ENCODE assay signal across 9 mouse cellular contexts in genomic region chr10:19908076-19908475, GRCm38 (mm10). TPM values are rescaled to one million over a fixed set of nuclear protein-coding genes. Genes with fewer than 3 reads are reported as not detected.
DNase-seq lines count a peak whose midpoint lies in the region; ATAC-seq and TF ChIP-seq lines count a peak whose summit lies in the region.
"Had no signal": no experiment of that assay in that cellular context is flagged by ENCODE, and none has a peak within 500 bp of the region (broad histone marks: within the 10 kb centered on the region; RNA-seq: fewer than 3 reads in every experiment).

No protein-coding gene starts in this region.

- no peak overlapping the region for H3K9ac ChIP-seq in forebrain, postnatal 0 days
- no peak overlapping the region for H3K9ac ChIP-seq in liver, embryonic 13.5 days

- no peak for DNase-seq in forebrain, embryonic 10.5 days (ENCODE audit: extremely low spot score, low spot score)
- DNase-seq in forebrain, postnatal 0 days = no peak
- DNase-seq in kidney, postnatal 14 days = peak; percentile 19
- DNase-seq in kidney, adult 11 months = no peak
- DNase-seq in Muller cell, postnatal 12 days (ENCODE audit: inconsistent ontology term) = peak; percentile 11
- no peak for DNase-seq in liver, embryonic 13.5 days
- no peak for DNase-seq in urinary bladder, postnatal 25 days (ENCODE audit: low spot score)
- no peak for DNase-seq in left cerebral cortex, adult 18-20 months (ENCODE audit: low spot score in 2 of 2)

- H3K27me3 ChIP-seq in forebrain, embryonic 10.5 days (ENCODE audit: poor library complexity, severe bottlenecking) = peaks cover 12% of the 10 kb centered on the region
- no peaks in the 10 kb centered on the region for H3K27me3 ChIP-seq in forebrain, postnatal 0 days (ENCODE audit: insufficient read depth, low read length)
- no peaks in the 10 kb centered on the region for H3K27me3 ChIP-seq in liver, embryonic 13.5 days
- H3K27me3 ChIP-seq: limb, embryonic 15.5 days had no signal

- no peaks in the 10 kb centered on the region for H3K9me3 ChIP-seq in forebrain, embryonic 10.5 days
- H3K9me3 ChIP-seq in forebrain, postnatal 0 days (ENCODE audit: low read length) = no peaks in the 10 kb centered on the region
- no peaks in the 10 kb centered on the region for H3K9me3 ChIP-seq in liver, embryonic 13.5 days (replicated peaks)
- H3K9me3 ChIP-seq: limb, embryonic 15.5 days had no signal

- WGBS in forebrain, embryonic 10.5 days = 77% methylated on average over 2 of the region's 2 CpGs
- WGBS in forebrain, postnatal 0 days = 80% methylated on average over 2 of the region's 2 CpGs
- WGBS in liver, embryonic 13.5 days (ENCODE audit: insufficient replicate concordance) = 62% methylated on average over 2 of the region's 2 CpGs

- no peaks in the 10 kb centered on the region for H3K36me3 ChIP-seq in forebrain, embryonic 10.5 days (replicated peaks)
- H3K36me3 ChIP-seq in forebrain, postnatal 0 days (ENCODE audit: insufficient read depth) = no peaks in the 10 kb centered on the region
- no peaks in the 10 kb centered on the region for H3K36me3 ChIP-seq in liver, embryonic 13.5 days
- H3K36me3 ChIP-seq: limb, embryonic 15.5 days had no signal

- H3K4me3 ChIP-seq in forebrain, embryonic 10.5 days = no peak overlapping the region
- H3K4me3 ChIP-seq in forebrain, postnatal 0 days (ENCODE audit: low read depth, low read length) = no peak overlapping the region
- peak overlapping the region; percentile 78; the same call in 1 of the 2 replicates for H3K4me3 ChIP-seq in liver, embryonic 13.5 days (replicated peaks)

- TF ChIP-seq CTCF in forebrain, postnatal 0 days (IDR thresholded peaks at IDR 0.05; ENCODE audit: low read depth) = no peak

- H3K27ac ChIP-seq in forebrain, embryonic 10.5 days = peak overlapping the region; percentile 96; the same call in 1 of the 2 replicates
- no peak overlapping the region for H3K27ac ChIP-seq in forebrain, postnatal 0 days (ENCODE audit: low read depth, low read length)
- no peak overlapping the region for H3K27ac ChIP-seq in liver, embryonic 13.5 days

- no peaks in the 10 kb centered on the region for H3K4me1 ChIP-seq in forebrain, embryonic 10.5 days
- no peaks in the 10 kb centered on the region for H3K4me1 ChIP-seq in forebrain, postnatal 0 days (ENCODE audit: insufficient read depth)
- H3K4me1 ChIP-seq in liver, embryonic 13.5 days (replicated peaks) = peaks cover 12% of the 10 kb centered on the region
- H3K4me1 ChIP-seq: limb, embryonic 15.5 days had no signal

- no peak overlapping the region for H3K4me2 ChIP-seq in forebrain, postnatal 0 days (ENCODE audit: low read depth)
- peak overlapping the region; percentile 53; the same call in 1 of the 2 replicates for H3K4me2 ChIP-seq in liver, embryonic 13.5 days

- no peak for ATAC-seq in forebrain, postnatal 0 days
- no peak for ATAC-seq in liver, embryonic 13.5 days (ENCODE audit: low read depth)

RNA-seq across cellular contexts. Expression of gene Pex7, which starts 0.6 kb away (rescaled TPM):
- polyA plus RNA-seq in forebrain, embryonic 10.5 days (2016; fragmentation: Nextera tagmentation; extraction: Ambion mirVana) = 25.5 and 28.9 TPM in 2 replicates
- total RNA-seq in forebrain, postnatal 0 days (2014; rRNA removed) = 26.5 and 38.2 TPM in 2 replicates
- 31.2 and 33.8 TPM in 2 replicates for polyA plus RNA-seq in forebrain, postnatal 0 days (2015; fragmentation: Nextera tagmentation; extraction: Ambion mirVana)
- polyA plus RNA-seq in liver, embryonic 13.5 days (2015; fragmentation: Nextera tagmentation; extraction: Ambion mirVana) = 28.0 and 28.2 TPM in 2 replicates
- 10 to 100 TPM; 24.5 to 26.1 TPM for total RNA-seq in left cerebral cortex, adult 18-20 months (2021)

RNA-seq across cellular contexts. Expression of gene Map3k5, which starts 26.2 kb away (rescaled TPM):
- 0.32 and 0.42 TPM in 2 replicates for polyA plus RNA-seq in forebrain, embryonic 10.5 days (2016; fragmentation: Nextera tagmentation; extraction: Ambion mirVana)
- 4.8 and 5.8 TPM in 2 replicates for total RNA-seq in forebrain, postnatal 0 days (2014; rRNA removed)
- polyA plus RNA-seq in forebrain, postnatal 0 days (2015; fragmentation: Nextera tagmentation; extraction: Ambion mirVana) = 0.77 and 1.3 TPM in 2 replicates
- 0.71 and 0.78 TPM in 2 replicates for polyA plus RNA-seq in liver, embryonic 13.5 days (2015; fragmentation: Nextera tagmentation; extraction: Ambion mirVana)
- total RNA-seq in left cerebral cortex, adult 18-20 months (2021) = 10 to 100 TPM; 47.7 to 48.4 TPM

RNA-seq across cellular contexts. Expression of gene Slc35d3, which starts 56.8 kb away (rescaled TPM):
- polyA plus RNA-seq in forebrain, embryonic 10.5 days (2016; fragmentation: Nextera tagmentation; extraction: Ambion mirVana) = 0.33 and 1.0 TPM in 2 replicates
- 1.5 and 2.5 TPM in 2 replicates for total RNA-seq in forebrain, postnatal 0 days (2014; rRNA removed)
- 1.8 and 2.2 TPM in 2 replicates for polyA plus RNA-seq in forebrain, postnatal 0 days (2015; fragmentation: Nextera tagmentation; extraction: Ambion mirVana)
- polyA plus RNA-seq in liver, embryonic 13.5 days (2015; fragmentation: Nextera tagmentation; extraction: Ambion mirVana) = 4.4 and 4.9 TPM in 2 replicates
- total RNA-seq in left cerebral cortex, adult 18-20 months (2021) = 1 to 10 TPM; 2.9 to 3.8 TPM

Comparison
In these comparisons a context has a peak if more than half of its experiments do, and no peak if none do; other contexts are left out.
1. DNase-seq: peak in kidney, postnatal 14 days (single experiment) and Muller cell, postnatal 12 days (single experiment); none in forebrain, embryonic 10.5 days (single experiment), forebrain, postnatal 0 days (single experiment), kidney, adult 11 months (single experiment), liver, embryonic 13.5 days (single experiment), urinary bladder, postnatal 25 days (single experiment) and left cerebral cortex, adult 18-20 months (0 of 2).